Mouse (Mus musculus) spleen, adult 2 months (tissue): ENCODE results near the gene Acsm2.

Experiments used
- CTCF ChIP-seq: fragments of 200-500 bp; IDR thresholded peaks from 2 replicates; pipeline ENCODE4 v1.5.1; 2011; ENCODE audit warnings: mild to moderate bottlenecking, inconsistent platforms; ENCODE audit not compliant: insufficient read depth, insufficient read length, insufficient replicate concordance; ENCODE audit errors: extremely low read depth
- POLR2A ChIP-seq: fragments of 200-500 bp; IDR thresholded peaks from 2 replicates; pipeline ENCODE4 v1.6.1; 2011; ENCODE audit warnings: low read depth, low read length, inconsistent platforms

GRCm38 (mm10) chr7:119601195-119601953 lies 47.2 kb downstream of the Acsm2 start:
- TF ChIP-seq POLR2A = no peak
- TF ChIP-seq CTCF = no peak
